Comparison of ENCODE assay signal across 8 mouse cellular contexts in the genomic region with DNA sequence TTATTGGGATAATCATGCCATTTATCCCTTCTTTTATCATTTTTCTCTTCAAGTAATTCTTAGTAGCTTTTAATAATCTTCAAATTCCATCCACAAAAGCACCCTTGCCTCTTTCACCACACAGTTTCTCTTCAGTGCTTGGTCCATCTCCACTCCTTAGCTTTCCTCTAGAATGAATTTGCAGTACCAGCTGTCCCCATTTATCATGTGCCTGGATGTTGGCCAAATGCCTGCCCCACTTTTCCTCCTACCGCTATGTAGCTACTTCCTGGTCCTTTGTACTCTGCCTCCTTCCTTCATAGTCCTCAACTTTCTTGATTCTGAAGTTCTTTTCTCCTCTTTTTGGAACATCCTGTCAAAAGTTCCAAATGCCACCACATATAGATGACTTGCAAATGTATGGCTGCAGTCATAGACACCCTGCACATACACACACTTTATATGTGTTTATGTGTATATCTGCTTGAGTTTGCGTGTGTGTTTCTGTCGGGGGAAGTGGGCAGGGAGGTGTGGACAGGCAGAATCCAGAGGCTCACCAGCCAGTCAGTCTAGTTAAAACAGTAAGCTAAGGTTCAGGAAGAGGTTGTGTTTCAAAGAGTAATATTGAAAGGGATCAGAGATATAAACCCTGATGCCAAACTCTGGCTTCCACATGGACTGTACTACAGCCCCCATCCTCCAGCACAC.
DNase-seq lines count a peak whose midpoint lies in the region; TF ChIP-seq lines count a peak whose summit lies in the region.

No protein-coding gene starts in this region.

- H3K36me3 ChIP-seq in forebrain, embryonic 10.5 days (replicated peaks): no peaks in the 10 kb centered on the region

- no peak for TF ChIP-seq CTCF in gastrocnemius, adult 2 months (IDR thresholded peaks at IDR 0.05)

- peak; percentile 11 to 27 for DNase-seq in left cerebral cortex, adult 18-20 months (ENCODE audit: low spot score in 2 of 2)
- no peak for DNase-seq in left cerebral cortex, adult 11 months (ENCODE audit: low spot score)
- peak; percentile 24 for DNase-seq in adrenal gland, postnatal 25 days
- peak; percentile 67 for DNase-seq in gastrocnemius, adult 2 months
- DNase-seq in lung, postnatal 36 days: peak; percentile 33
- DNase-seq in heart, adult 18-20 months: no peak
- no peak for DNase-seq in forebrain, embryonic 10.5 days (ENCODE audit: extremely low spot score, low spot score)
- no peak for DNase-seq in T-cell, adult 2 months (ENCODE audit: low spot score)

- WGBS in forebrain, embryonic 10.5 days: 95% methylated on average over 3 of the region's 3 CpGs

- peaks cover 6% of the 10 kb centered on the region for H3K4me1 ChIP-seq in forebrain, embryonic 10.5 days

- no peak overlapping the region for H3K4me3 ChIP-seq in gastrocnemius, adult 2 months
- no peak overlapping the region for H3K4me3 ChIP-seq in forebrain, embryonic 10.5 days

- intact Hi-C loops in gastrocnemius, adult 2 months (cut with DNase I): loop anchor here (10.0 kb wide), 1 partner anchor 64 kb away; no protein-coding TSS in a partner anchor

- peak overlapping the region; percentile 50 for H3K27ac ChIP-seq in gastrocnemius, adult 2 months
- no peak overlapping the region for H3K27ac ChIP-seq in forebrain, embryonic 10.5 days

- no peaks in the 10 kb centered on the region for H3K9me3 ChIP-seq in forebrain, embryonic 10.5 days

- H3K27me3 ChIP-seq in forebrain, embryonic 10.5 days (ENCODE audit: poor library complexity, severe bottlenecking): no peaks in the 10 kb centered on the region

Comparison
In these comparisons a context has a peak if more than half of its experiments do, and no peak if none do; other contexts are left out.
1. DNase-seq: peak in left cerebral cortex, adult 18-20 months (2 of 2), adrenal gland, postnatal 25 days (single experiment), gastrocnemius, adult 2 months (single experiment) and lung, postnatal 36 days (single experiment); none in left cerebral cortex, adult 11 months (single experiment), heart, adult 18-20 months (0 of 2), forebrain, embryonic 10.5 days (single experiment) and T-cell, adult 2 months (single experiment).